Mouse (Mus musculus) left cerebral cortex, adult 6 months (tissue): Measurements from ENCODE around the gene Zfp944. TPM values are rescaled to one million over a fixed set of nuclear protein-coding genes. Genes with fewer than 3 reads are reported as not detected.

Experiments used
- long read RNA-seq, 2 experiments: library from polyadenylated mRNA; unstranded; transcript quantifications; one replicate each; pipeline ENCODE4 v2.0.0; 2019 to 2020
- polyA plus RNA-seq: library from polyadenylated mRNA; unstranded; fragments of <200 nt; fragmentation: Nextera tagmentation; gene quantifications from 2 replicates; pipeline ENCODE4 v1.2.3, GENCODE M21; 2021

Gene Zfp944
- 5.4 and 7.1 TPM in 2 replicates for polyA plus RNA-seq
- long read RNA-seq, experiment 1, transcript Zfp944-201 (6 exons, 2,784 nt), result major isoform, 30 of 123 reads
- long read RNA-seq, experiment 1, partial matches to known transcripts, result 19 of 123 reads
- long read RNA-seq, experiment 1, other reads (novel, unspliced or antisense), result 74 of 123 reads
- long read RNA-seq, experiment 2, partial matches to known transcripts, result 4 of 13 reads
- long read RNA-seq, experiment 2, other reads (novel, unspliced or antisense), result 6 of 13 reads

DNA sequence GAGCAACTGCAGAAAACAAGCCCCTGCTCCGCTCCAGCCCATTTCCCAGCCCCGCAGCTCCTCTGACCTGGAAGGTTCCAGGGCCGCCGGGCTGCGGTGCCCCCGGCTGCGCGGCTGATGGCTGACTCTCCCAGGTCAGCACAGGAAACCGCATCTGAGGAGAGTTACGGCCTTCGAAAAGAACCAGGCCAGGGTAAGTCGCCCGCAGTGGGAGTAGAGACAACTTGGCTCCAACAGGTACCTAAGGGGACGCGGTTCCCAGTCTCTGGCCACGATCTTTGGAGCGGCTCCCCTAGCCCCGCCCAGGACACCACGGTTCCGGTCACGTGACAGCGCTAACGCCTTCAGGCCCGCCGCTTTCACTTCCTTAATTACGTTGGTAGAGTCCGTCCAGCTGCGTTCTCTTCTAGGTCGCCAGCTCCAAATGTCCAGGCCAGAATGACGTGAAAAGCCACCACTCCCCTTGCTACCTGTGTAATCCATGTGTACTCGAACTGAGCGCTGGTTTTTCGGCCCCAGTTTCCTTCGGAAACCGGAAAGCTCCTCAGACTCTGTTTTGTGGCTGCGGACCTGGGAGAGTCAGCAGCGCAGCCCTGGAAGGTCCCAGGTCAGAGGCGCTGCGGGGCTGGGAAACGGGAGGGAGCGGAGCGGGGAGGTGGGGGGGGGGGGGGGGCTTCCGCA, at the start of gene Zfp944, which contains the start of gene Zfp758:
Gene Zfp944 (minus strand): TSS at position 300 of the 681 bp plus-strand sequence.
Gene Zfp758 (plus strand): TSS at position 353 of the 681 bp plus-strand sequence.

GRCm38 (mm10) chr17:22314730-22315226, 46.4 kb downstream of the Zfp944 start, which contains the start of gene CT030661.1:
TSS of gene CT030661.1 (minus strand) at chr17:22314837.

Other genes starting within 250 kb of the Zfp944 start
- 0.36 and 0.44 TPM in 2 replicates for gene Zfp947, start 195.2 kb downstream of the Zfp944 start, polyA plus RNA-seq
- 1.9 and 2.3 TPM in 2 replicates for gene Zfp994, start 135.8 kb downstream of the Zfp944 start, polyA plus RNA-seq
- 3.8 and 6.2 TPM in 2 replicates for gene CT030661.1, start 46.6 kb downstream of the Zfp944 start, polyA plus RNA-seq
- gene Zfp758, start 53 bp upstream of the Zfp944 start, polyA plus RNA-seq, result 4.0 and 4.8 TPM in 2 replicates
- 6.1 and 6.7 TPM in 2 replicates for gene Zfp946, start 62.8 kb upstream of the Zfp944 start, polyA plus RNA-seq
- gene Vmn2r111, start 212.1 kb upstream of the Zfp944 start, polyA plus RNA-seq, result not detected in 2 replicates
- gene Vmn2r112, start 239.6 kb upstream of the Zfp944 start, polyA plus RNA-seq, result not detected in 2 replicates